Mouse (Mus musculus) kidney, adult 2 months (tissue): ENCODE data around the gene Acsm3. TPM values are rescaled to one million over a fixed set of nuclear protein-coding genes. Genes with fewer than 3 reads are reported as not detected.

Experiments
- DNase-seq: peaks from one replicate; pipeline ENCODE4 v3.0.0; 2021
- H3K27ac ChIP-seq: fragments of 200-500 bp; 2 replicates; pipeline ENCODE4 v1.5.1; 2012; ENCODE audit warnings: low read depth, low read length, control low read depth, inconsistent platforms; ENCODE audit not compliant: insufficient read depth
- H3K27me3 ChIP-seq: fragments of 200-500 bp; replicated peaks from 2 replicates; pipeline ENCODE4 v1.6.1; 2012; ENCODE audit warnings: mild to moderate bottlenecking, moderate library complexity, low read length, inconsistent platforms; ENCODE audit not compliant: control insufficient read depth, insufficient read depth
- H3K36me3 ChIP-seq: fragments of 200-500 bp; 2 replicates; pipeline ENCODE4 v1.6.1; 2012; ENCODE audit warnings: mild to moderate bottlenecking, moderate library complexity, low read length, inconsistent platforms; ENCODE audit not compliant: control insufficient read depth, insufficient read depth
- H3K4me1 ChIP-seq: fragments of 200-500 bp; 2 replicates; pipeline ENCODE4 v1.6.1; 2011; ENCODE audit warnings: low read length; ENCODE audit not compliant: control insufficient read depth, insufficient read depth
- H3K4me3 ChIP-seq: fragments of 200-500 bp; 2 replicates; pipeline ENCODE4 v1.5.1; 2011; ENCODE audit warnings: mild to moderate bottlenecking, low read depth, low read length, control low read depth; ENCODE audit not compliant: insufficient read depth
- CTCF ChIP-seq: fragments of 200-500 bp; conservative IDR thresholded peaks from 2 replicates; pipeline ENCODE4 v1.5.1; 2011; ENCODE audit warnings: low read depth, mild to moderate bottlenecking, control low read depth, low read length, moderate library complexity, mixed read lengths; ENCODE audit not compliant: insufficient read depth, insufficient read length
- POLR2A ChIP-seq: fragments of 200-500 bp; IDR thresholded peaks from one replicate; pipeline ENCODE4 v1.6.1; 2011; ENCODE audit warnings: low read depth, low read length, control low read depth
- WGBS: fragments of 180-500 bp; shearing (Covaris S2); methylation state at CpG from one replicate; pipeline ENCODE4 v1.1.7; 2018; 5-methylcytosine and 5-hydroxymethylcytosine counted together
- polyA plus RNA-seq: library from polyadenylated mRNA; depleted of rRNA; stranded (reverse); fragments of >200 nt; gene quantifications from 2 replicates; pipeline ENCODE4 v1.2.3, GENCODE M21; 2012; rRNA removed

Gene Acsm3
- polyA plus RNA-seq, 1 experiment = 13.7 TPM

GRCm38 (mm10) chr7:119800488-119800887 lies 39.8 kb downstream of the Acsm3 start:
- Histone ChIP-seq H3K4me1 (no peaks in the 10 kb centered on the region), H3K4me3 (no peak overlapping the region), H3K27me3 (no peaks in the 10 kb centered on the region), H3K27ac (no peak overlapping the region), H3K36me3 (peaks cover under 1% of the 10 kb centered on the region; the same call in 1 of the 2 replicates)
- no peak for TF ChIP-seq POLR2A
- peak; percentile 31; the same call in 1 of the 2 replicates for TF ChIP-seq CTCF
- DNase-seq = peak; percentile 15
- WGBS = 97% methylated on average over 3 of the region's 3 CpGs

GRCm38 (mm10) chr7:119800991-119801390 lies 40.3 kb downstream of the Acsm3 start:
- H3K36me3 ChIP-seq = peaks cover 2% of the 10 kb centered on the region; the same call in 1 of the 2 replicates
- no peaks in the 10 kb centered on the region for H3K27me3 ChIP-seq
- DNase-seq = no peak
- H3K27ac ChIP-seq = no peak overlapping the region
- no peak overlapping the region for H3K4me3 ChIP-seq
- WGBS = 78% methylated on average over 3 of the region's 3 CpGs
- no peaks in the 10 kb centered on the region for H3K4me1 ChIP-seq
- TF ChIP-seq CTCF = no peak
- no peak for TF ChIP-seq POLR2A

GRCm38 (mm10) chr7:119807396-119807795 lies 46.7 kb downstream of the Acsm3 start:
- Histone ChIP-seq H3K27ac (no peak overlapping the region), H3K4me3 (no peak overlapping the region), H3K27me3 (no peaks in the 10 kb centered on the region), H3K36me3 (peaks cover 2% of the 10 kb centered on the region; the same call in 1 of the 2 replicates), H3K4me1 (no peaks in the 10 kb centered on the region)
- no peak for DNase-seq
- TF ChIP-seq POLR2A (no peak), CTCF (no peak)
- WGBS = 94% methylated on average over 5 of the region's 5 CpGs

GRCm38 (mm10) chr7:119808723-119809122 lies 48.0 kb downstream of the Acsm3 start:
- peaks cover 2% of the 10 kb centered on the region; the same call in 1 of the 2 replicates for H3K36me3 ChIP-seq

GRCm38 (mm10) chr7:119835371-119835770 lies 74.6 kb downstream of the Acsm3 start:
- Histone ChIP-seq H3K4me1 (no peaks in the 10 kb centered on the region), H3K4me3 (no peak overlapping the region), H3K27me3 (no peaks in the 10 kb centered on the region), H3K36me3 (no peaks in the 10 kb centered on the region), H3K27ac (no peak overlapping the region)
- WGBS = 94% methylated on average over 1 of the region's 1 CpGs
- TF ChIP-seq POLR2A = no peak
- TF ChIP-seq CTCF = no peak
- DNase-seq = no peak

More at GRCm38 (mm10) chr7:119808723-119809122, 48.0 kb downstream of the Acsm3 start:
- TF ChIP-seq CTCF = no peak
- TF ChIP-seq POLR2A = no peak
- Histone ChIP-seq H3K4me1 (no peaks in the 10 kb centered on the region), H3K27me3 (no peaks in the 10 kb centered on the region), H3K27ac (no peak overlapping the region), H3K4me3 (no peak overlapping the region)
- DNase-seq = no peak
- 97% methylated on average over 3 of the region's 3 CpGs for WGBS

- Histone ChIP-seq H3K36me3 (no peaks in the 10 kb centered on the region), H3K27me3 (no peaks in the 10 kb centered on the region), H3K4me1 (no peaks in the 10 kb centered on the region), H3K27ac (no peak overlapping the region), H3K4me3 (no peak overlapping the region)
- no peak for DNase-seq
- 94% methylated on average over 4 of the region's 4 CpGs for WGBS
- TF ChIP-seq POLR2A = no peak
- TF ChIP-seq CTCF = no peak
These were observed 75.5 kb downstream of the Acsm3 start for GRCm38 (mm10) chr7:119835996-119836777.

Other genes starting within 250 kb of the Acsm3 start
- gene Acsm5, start 241.5 kb upstream of the Acsm3 start, polyA plus RNA-seq = 78.2 and 91.7 TPM in 2 replicates
- 1.4 and 2.2 TPM in 2 replicates for gene Pdilt, start 237.4 kb upstream of the Acsm3 start, polyA plus RNA-seq
- gene Acsm2, start 206.6 kb upstream of the Acsm3 start, polyA plus RNA-seq = 980 and 1,120 TPM in 2 replicates
- 209 and 221 TPM in 2 replicates for gene Acsm1, start 153.9 kb upstream of the Acsm3 start, polyA plus RNA-seq
- not detected in 2 replicates for gene Acsm4, start 70.9 kb upstream of the Acsm3 start, polyA plus RNA-seq
- gene Thumpd1, start 40.1 kb upstream of the Acsm3 start, polyA plus RNA-seq = 10.4 and 11.2 TPM in 2 replicates
- 2.1 and 2.2 TPM in 2 replicates for gene Rexo5, start 33.1 kb downstream of the Acsm3 start, polyA plus RNA-seq
- gene Eri2, start 33.1 kb downstream of the Acsm3 start, polyA plus RNA-seq = 0.90 and 1.1 TPM in 2 replicates
- gene Lyrm1, start 134.9 kb downstream of the Acsm3 start, polyA plus RNA-seq = 4.7 and 6.7 TPM in 2 replicates
- gene Dcun1d3, start 135.4 kb downstream of the Acsm3 start, polyA plus RNA-seq = 7.6 and 8.6 TPM in 2 replicates